Mouse (Mus musculus): ENCODE data around the gene Apbb1ip. TPM values are rescaled to one million over a fixed set of nuclear protein-coding genes. Genes with fewer than 3 reads are reported as not detected.

Apbb1ip gene
- polyA plus RNA-seq, 1 experiment from 2014 or later, result 1.0 TPM

GRCm38 (mm10) chr2:22776568-22777230 lies 2.8 kb downstream of the Apbb1ip start:
- Histone ChIP-seq H3K9me3 (no peaks in the 10 kb centered on the region), H3K4me2 (replicated peaks) (no peak overlapping the region), H3K36me3 (no peaks in the 10 kb centered on the region), H3K9ac (replicated peaks) (no peak overlapping the region), H3K27ac (replicated peaks) (no peak overlapping the region), H3K27me3 (no peaks in the 10 kb centered on the region; the same call in 1 of the 2 replicates), H3K4me1 (0 out of 2 replicates have a peak, but pooled peaks cover 10% of the 10 kb centered on the region), H3K4me3 (no peak overlapping the region)
- 71% methylated on average over 2 of the region's 2 CpGs for WGBS
- ATAC-seq (replicated peaks), result no peak

GRCm38 (mm10) chr2:22777757-22778156 lies 3.9 kb downstream of the Apbb1ip start:
- no peaks in the 10 kb centered on the region; the same call in 1 of the 2 replicates for H3K27me3 ChIP-seq
- H3K36me3 ChIP-seq, result no peaks in the 10 kb centered on the region
- H3K27ac ChIP-seq (replicated peaks), result no peak overlapping the region
- no peak overlapping the region for H3K4me2 ChIP-seq (replicated peaks)
- H3K4me3 ChIP-seq, result no peak overlapping the region
- H3K9ac ChIP-seq (replicated peaks), result no peak overlapping the region
- ATAC-seq (replicated peaks), result no peak
- no peaks in the 10 kb centered on the region for H3K9me3 ChIP-seq
- WGBS, result 91% methylated on average over 3 of the region's 3 CpGs
- 0 out of 2 replicates have a peak, but pooled peaks cover 10% of the 10 kb centered on the region for H3K4me1 ChIP-seq

- ATAC-seq (replicated peaks), result no peak
- no peaks in the 10 kb centered on the region for H3K4me1 ChIP-seq
- H3K4me2 ChIP-seq (replicated peaks), result no peak overlapping the region
- no peaks in the 10 kb centered on the region for H3K36me3 ChIP-seq
- H3K27ac ChIP-seq (replicated peaks), result no peak overlapping the region
- no peaks in the 10 kb centered on the region for H3K9me3 ChIP-seq
- WGBS, result 60% methylated on average over 1 of the region's 1 CpGs
- H3K9ac ChIP-seq (replicated peaks), result no peak overlapping the region
- no peak overlapping the region for H3K4me3 ChIP-seq
- no peaks in the 10 kb centered on the region for H3K27me3 ChIP-seq
Observed at GRCm38 (mm10) chr2:22780884-22781283, 7.0 kb downstream of the Apbb1ip start.

- Histone ChIP-seq H3K27me3 (no peaks in the 10 kb centered on the region), H3K9me3 (no peaks in the 10 kb centered on the region), H3K4me3 (no peak overlapping the region), H3K27ac (replicated peaks) (no peak overlapping the region), H3K9ac (replicated peaks) (no peak overlapping the region), H3K4me1 (no peaks in the 10 kb centered on the region), H3K4me2 (replicated peaks) (no peak overlapping the region), H3K36me3 (no peaks in the 10 kb centered on the region)
- no peak for ATAC-seq (replicated peaks)
- 65% methylated on average over 4 of the region's 4 CpGs for WGBS
Observed at GRCm38 (mm10) chr2:22781387-22782009, 7.6 kb downstream of the Apbb1ip start.

GRCm38 (mm10) chr2:22782057-22782456 lies 8.2 kb downstream of the Apbb1ip start:
- no peaks in the 10 kb centered on the region for H3K27me3 ChIP-seq
- H3K4me3 ChIP-seq, result no peak overlapping the region
- WGBS, result 91% methylated on average over 3 of the region's 3 CpGs
- no peak overlapping the region for H3K4me2 ChIP-seq (replicated peaks)
- H3K36me3 ChIP-seq, result no peaks in the 10 kb centered on the region
- no peaks in the 10 kb centered on the region for H3K9me3 ChIP-seq
- ATAC-seq (replicated peaks), result no peak
- H3K9ac ChIP-seq (replicated peaks), result no peak overlapping the region
- H3K4me1 ChIP-seq, result no peaks in the 10 kb centered on the region
- H3K27ac ChIP-seq (replicated peaks), result no peak overlapping the region

GRCm38 (mm10) chr2:22783137-22783638 lies 9.3 kb downstream of the Apbb1ip start:
- Histone ChIP-seq H3K4me1 (no peaks in the 10 kb centered on the region), H3K27ac (replicated peaks) (no peak overlapping the region), H3K9ac (replicated peaks) (no peak overlapping the region), H3K9me3 (no peaks in the 10 kb centered on the region), H3K36me3 (no peaks in the 10 kb centered on the region), H3K4me3 (no peak overlapping the region), H3K4me2 (replicated peaks) (no peak overlapping the region), H3K27me3 (no peaks in the 10 kb centered on the region)
- WGBS, result 88% methylated on average over 2 of the region's 2 CpGs
- ATAC-seq (replicated peaks), result no peak

GRCm38 (mm10) chr2:22784186-22784585 lies 10.3 kb downstream of the Apbb1ip start:
- no peak for ATAC-seq (replicated peaks)
- H3K4me2 ChIP-seq (replicated peaks), result no peak overlapping the region
- H3K4me3 ChIP-seq, result no peak overlapping the region
- no peaks in the 10 kb centered on the region for H3K9me3 ChIP-seq
- no peaks in the 10 kb centered on the region for H3K4me1 ChIP-seq
- no peaks in the 10 kb centered on the region for H3K27me3 ChIP-seq
- no peaks in the 10 kb centered on the region for H3K36me3 ChIP-seq
- H3K27ac ChIP-seq (replicated peaks), result no peak overlapping the region
- WGBS, result 80% methylated on average over 3 of the region's 3 CpGs
- no peak overlapping the region for H3K9ac ChIP-seq (replicated peaks)

GRCm38 (mm10) chr2:22784771-22785170 lies 10.9 kb downstream of the Apbb1ip start:
- Histone ChIP-seq H3K4me3 (no peak overlapping the region), H3K9ac (replicated peaks) (no peak overlapping the region), H3K27ac (replicated peaks) (no peak overlapping the region), H3K9me3 (no peaks in the 10 kb centered on the region), H3K27me3 (no peaks in the 10 kb centered on the region), H3K4me1 (no peaks in the 10 kb centered on the region), H3K36me3 (no peaks in the 10 kb centered on the region), H3K4me2 (replicated peaks) (no peak overlapping the region)
- WGBS, result 45% methylated on average over 1 of the region's 1 CpGs
- ATAC-seq (replicated peaks), result no peak

GRCm38 (mm10) chr2:22788658-22789057 lies 14.8 kb downstream of the Apbb1ip start:
- Histone ChIP-seq H3K27me3 (no peaks in the 10 kb centered on the region), H3K9ac (replicated peaks) (no peak overlapping the region), H3K36me3 (no peaks in the 10 kb centered on the region), H3K4me1 (no peaks in the 10 kb centered on the region), H3K27ac (replicated peaks) (no peak overlapping the region), H3K4me2 (replicated peaks) (no peak overlapping the region), H3K4me3 (no peak overlapping the region), H3K9me3 (no peaks in the 10 kb centered on the region)
- WGBS, result 98% methylated on average over 2 of the region's 2 CpGs
- ATAC-seq (replicated peaks), result no peak

GRCm38 (mm10) chr2:22789576-22789975 lies 15.7 kb downstream of the Apbb1ip start:
- Histone ChIP-seq H3K4me2 (replicated peaks) (no peak overlapping the region), H3K36me3 (no peaks in the 10 kb centered on the region), H3K9ac (replicated peaks) (no peak overlapping the region), H3K4me1 (no peaks in the 10 kb centered on the region), H3K27me3 (no peaks in the 10 kb centered on the region), H3K27ac (replicated peaks) (no peak overlapping the region), H3K4me3 (no peak overlapping the region), H3K9me3 (no peaks in the 10 kb centered on the region)
- 65% methylated on average over 1 of the region's 1 CpGs for WGBS
- no peak for ATAC-seq (replicated peaks)

GRCm38 (mm10) chr2:22790435-22790834 lies 16.5 kb downstream of the Apbb1ip start:
- WGBS, result 59% methylated on average over 1 of the region's 1 CpGs
- H3K4me2 ChIP-seq (replicated peaks), result no peak overlapping the region
- no peak overlapping the region for H3K27ac ChIP-seq (replicated peaks)
- no peaks in the 10 kb centered on the region for H3K9me3 ChIP-seq
- no peaks in the 10 kb centered on the region for H3K4me1 ChIP-seq
- no peak for ATAC-seq (replicated peaks)
- H3K36me3 ChIP-seq, result no peaks in the 10 kb centered on the region
- H3K4me3 ChIP-seq, result no peak overlapping the region
- no peaks in the 10 kb centered on the region for H3K27me3 ChIP-seq
- no peak overlapping the region for H3K9ac ChIP-seq (replicated peaks)

- Histone ChIP-seq H3K9ac (replicated peaks) (no peak overlapping the region), H3K27me3 (no peaks in the 10 kb centered on the region), H3K9me3 (no peaks in the 10 kb centered on the region), H3K27ac (replicated peaks) (no peak overlapping the region), H3K4me2 (replicated peaks) (no peak overlapping the region), H3K4me1 (no peaks in the 10 kb centered on the region), H3K4me3 (no peak overlapping the region), H3K36me3 (no peaks in the 10 kb centered on the region)
- 76% methylated on average over 3 of the region's 3 CpGs for WGBS
- ATAC-seq (replicated peaks), result no peak
Observed at GRCm38 (mm10) chr2:22795087-22795486, 21.2 kb downstream of the Apbb1ip start.
